Mouse (Mus musculus) forebrain, embryonic 10.5 days (tissue): ENCODE data around the gene Dlg2. TPM values are rescaled to one million over a fixed set of nuclear protein-coding genes. Genes with fewer than 3 reads are reported as not detected.
A peak's percentile ranks its signal among the peaks of the same experiment; 100 is the strongest.

Experiments
- DNase-seq: peaks from one replicate; pipeline ENCODE4 v3.0.0-alpha.2; 2017; ENCODE audit warnings: low spot score; ENCODE audit errors: extremely low spot score
- H3K27ac ChIP-seq: fragments of 300-500 bp; sonication (generic); 2 replicates; pipeline ENCODE4 v1.5.1; 2016; ENCODE audit warnings: mild to moderate bottlenecking
- H3K27me3 ChIP-seq: fragments of 300-500 bp; sonication (generic); 2 replicates; pipeline ENCODE4 v1.6.1; 2016; ENCODE audit warnings: mild to moderate bottlenecking; ENCODE audit not compliant: poor library complexity, severe bottlenecking
- H3K36me3 ChIP-seq: fragments of 300-500 bp; sonication (generic); replicated peaks from 2 replicates; pipeline ENCODE4 v1.6.1; 2016; ENCODE audit warnings: mild to moderate bottlenecking, moderate library complexity
- H3K4me1 ChIP-seq: fragments of 300-500 bp; sonication (generic); 2 replicates; pipeline ENCODE4 v1.6.1; 2016
- H3K4me3 ChIP-seq: fragments of 300-500 bp; sonication (generic); 2 replicates; pipeline ENCODE4 v1.5.1; 2016; ENCODE audit warnings: mild to moderate bottlenecking, moderate library complexity
- H3K9me3 ChIP-seq: fragments of 300-500 bp; sonication (generic); 2 replicates; pipeline ENCODE4 v1.6.1; 2016; ENCODE audit warnings: mild to moderate bottlenecking, moderate library complexity
- WGBS: fragments of 180-500 bp; shearing (Covaris S2); methylation state at CpG from one replicate; pipeline ENCODE4 v1.1.7; 2016; 5-methylcytosine and 5-hydroxymethylcytosine counted together
- polyA plus RNA-seq: library from polyadenylated mRNA; unstranded; fragments of >200 nt; fragmentation: Nextera tagmentation; extraction: Ambion mirVana; gene quantifications from 2 replicates; pipeline ENCODE4 v1.2.1, GENCODE M21; 2016

The Dlg2 gene
- polyA plus RNA-seq, 1 experiment from 2014 or later = 0.95 TPM

GRCm38 (mm10) chr7:92040785-92041411 lies 1564.4 kb downstream of the Dlg2 start:
- 84% methylated on average over 2 of the region's 2 CpGs for WGBS
- no peak for DNase-seq
- H3K9me3 ChIP-seq = no peaks in the 10 kb centered on the region
- no peak overlapping the region for H3K27ac ChIP-seq
- no peak overlapping the region for H3K4me3 ChIP-seq
- H3K4me1 ChIP-seq = no peaks in the 10 kb centered on the region
- no peaks in the 10 kb centered on the region for H3K36me3 ChIP-seq
- no peaks in the 10 kb centered on the region for H3K27me3 ChIP-seq

DNA sequence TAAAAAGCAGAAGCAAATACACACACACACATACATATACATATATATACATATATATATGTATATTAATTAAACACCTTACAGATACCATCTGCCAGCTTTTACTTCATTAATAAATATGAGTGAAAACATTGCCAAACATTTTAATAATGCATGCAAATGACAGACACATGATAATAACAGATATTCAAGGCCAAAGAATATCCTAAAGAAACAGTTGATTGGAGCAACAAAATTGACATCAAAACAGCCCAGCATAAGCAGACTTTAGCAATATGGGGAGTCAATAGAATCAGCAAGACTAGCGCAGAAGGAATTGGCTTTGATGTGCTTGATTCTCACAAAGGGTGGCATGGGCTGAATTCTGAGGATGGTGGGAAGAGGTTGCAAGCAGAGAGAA lies 1568.5 kb downstream of the Dlg2 start:
- Histone ChIP-seq H3K9me3 (no peaks in the 10 kb centered on the region), H3K27me3 (no peaks in the 10 kb centered on the region), H3K27ac (no peak overlapping the region), H3K4me1 (no peaks in the 10 kb centered on the region), H3K36me3 (no peaks in the 10 kb centered on the region), H3K4me3 (no peak overlapping the region)
- DNase-seq = no peak
- 93% methylated on average over 1 of the region's 1 CpGs for WGBS

DNA sequence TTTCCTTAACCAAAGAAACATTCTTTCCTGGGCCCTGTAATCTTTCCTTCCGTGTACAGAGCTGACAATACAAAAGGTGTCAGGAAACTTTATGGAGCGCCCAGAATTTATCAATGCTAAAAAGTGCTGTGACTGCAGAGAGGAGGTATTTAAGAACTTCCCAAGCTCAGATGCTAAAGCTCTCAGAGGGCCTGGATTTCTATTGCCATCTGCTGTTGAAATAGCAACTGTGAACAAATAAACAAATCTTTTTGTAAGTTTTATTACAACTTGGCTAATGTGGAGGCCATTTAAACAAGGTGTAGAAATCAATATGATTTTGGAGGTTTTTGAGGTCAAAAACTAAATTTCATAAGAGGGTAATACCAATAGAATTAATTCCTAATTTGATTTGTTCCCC lies 1570.8 kb downstream of the Dlg2 start:
- no peaks in the 10 kb centered on the region for H3K9me3 ChIP-seq
- no peak for DNase-seq
- no peaks in the 10 kb centered on the region for H3K27me3 ChIP-seq
- 48% methylated on average over 2 of the region's 2 CpGs for WGBS
- H3K27ac ChIP-seq = no peak overlapping the region
- no peaks in the 10 kb centered on the region for H3K4me1 ChIP-seq
- no peaks in the 10 kb centered on the region for H3K36me3 ChIP-seq
- H3K4me3 ChIP-seq = no peak overlapping the region

DNA sequence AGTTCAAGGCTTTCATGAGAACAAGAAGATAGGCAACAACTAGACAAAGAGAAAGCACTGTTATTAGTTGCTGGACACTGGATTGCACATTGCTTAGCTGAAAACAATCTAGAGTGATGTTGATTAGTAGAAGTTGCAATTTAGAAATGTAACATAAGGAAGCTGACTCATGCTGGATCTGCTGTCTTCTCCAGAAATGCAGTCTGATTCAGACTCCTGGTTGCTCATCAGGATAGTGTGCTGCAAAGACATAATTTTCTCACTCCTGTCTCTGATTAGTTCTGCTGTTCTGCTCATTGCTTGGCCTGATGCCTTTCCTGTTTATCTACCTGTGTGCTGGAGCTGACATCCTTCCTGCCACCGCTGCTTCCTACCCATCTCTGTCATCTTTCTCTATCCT lies 1572.4 kb downstream of the Dlg2 start:
- WGBS = 90% methylated on average over 1 of the region's 1 CpGs
- H3K4me1 ChIP-seq = no peaks in the 10 kb centered on the region

GRCm38 (mm10) chr7:92066851-92067250 lies 1590.4 kb downstream of the Dlg2 start:
- H3K4me1 ChIP-seq = no peaks in the 10 kb centered on the region
- no peaks in the 10 kb centered on the region for H3K36me3 ChIP-seq
- H3K27me3 ChIP-seq = no peaks in the 10 kb centered on the region
- no peak overlapping the region for H3K27ac ChIP-seq
- H3K9me3 ChIP-seq = no peaks in the 10 kb centered on the region
- DNase-seq = no peak
- WGBS = 76% methylated on average over 4 of the region's 4 CpGs
- H3K4me3 ChIP-seq = no peak overlapping the region

More for the DNA sequence above, 1572.4 kb downstream of the Dlg2 start:
- Histone ChIP-seq H3K27me3 (no peaks in the 10 kb centered on the region), H3K27ac (no peak overlapping the region), H3K4me3 (no peak overlapping the region), H3K9me3 (no peaks in the 10 kb centered on the region), H3K36me3 (no peaks in the 10 kb centered on the region)
- no peak for DNase-seq

GRCm38 (mm10) chr7:92087429-92087828 lies 1611.0 kb downstream of the Dlg2 start:
- WGBS = 49% methylated on average over 3 of the region's 3 CpGs
- H3K36me3 ChIP-seq = no peaks in the 10 kb centered on the region

DNA sequence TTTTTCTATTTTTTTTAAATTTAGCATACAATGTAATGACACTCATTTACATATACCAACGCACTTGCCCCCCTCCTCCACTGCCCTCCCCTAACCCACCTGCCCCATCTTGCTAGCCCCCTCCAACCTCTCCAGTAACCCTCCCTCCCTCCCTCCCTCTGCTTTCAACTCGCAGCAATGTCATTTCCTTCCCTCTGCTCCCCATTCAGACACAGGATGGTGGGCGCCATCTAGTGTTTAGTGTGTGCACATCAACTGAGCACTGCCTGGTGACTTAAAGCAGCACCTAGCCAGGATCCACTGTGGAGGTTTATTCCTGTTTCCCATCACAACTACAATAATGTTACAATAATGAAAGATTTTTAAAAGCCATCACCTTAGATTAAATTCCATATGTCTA lies 1617.4 kb downstream of the Dlg2 start:
- H3K27ac ChIP-seq = no peak overlapping the region
- WGBS = 2% methylated on average over 3 of the region's 3 CpGs

More at GRCm38 (mm10) chr7:92087429-92087828, 1611.0 kb downstream of the Dlg2 start:
- Histone ChIP-seq H3K4me1 (no peaks in the 10 kb centered on the region), H3K27me3 (no peaks in the 10 kb centered on the region), H3K27ac (no peak overlapping the region), H3K9me3 (no peaks in the 10 kb centered on the region), H3K4me3 (no peak overlapping the region)
- no peak for DNase-seq

GRCm38 (mm10) chr7:92095198-92095597 lies 1618.7 kb downstream of the Dlg2 start:
- WGBS = 82% methylated on average over 3 of the region's 3 CpGs
- Histone ChIP-seq H3K4me3 (no peak overlapping the region), H3K27ac (no peak overlapping the region), H3K4me1 (no peaks in the 10 kb centered on the region), H3K27me3 (no peaks in the 10 kb centered on the region), H3K36me3 (no peaks in the 10 kb centered on the region), H3K9me3 (no peaks in the 10 kb centered on the region)
- DNase-seq = no peak

More for the DNA sequence above, 1617.4 kb downstream of the Dlg2 start:
- no peaks in the 10 kb centered on the region for H3K4me1 ChIP-seq
- H3K4me3 ChIP-seq = no peak overlapping the region
- no peaks in the 10 kb centered on the region for H3K9me3 ChIP-seq
- H3K27me3 ChIP-seq = no peaks in the 10 kb centered on the region
- H3K36me3 ChIP-seq = no peaks in the 10 kb centered on the region
- DNase-seq = peak; percentile 52

DNA sequence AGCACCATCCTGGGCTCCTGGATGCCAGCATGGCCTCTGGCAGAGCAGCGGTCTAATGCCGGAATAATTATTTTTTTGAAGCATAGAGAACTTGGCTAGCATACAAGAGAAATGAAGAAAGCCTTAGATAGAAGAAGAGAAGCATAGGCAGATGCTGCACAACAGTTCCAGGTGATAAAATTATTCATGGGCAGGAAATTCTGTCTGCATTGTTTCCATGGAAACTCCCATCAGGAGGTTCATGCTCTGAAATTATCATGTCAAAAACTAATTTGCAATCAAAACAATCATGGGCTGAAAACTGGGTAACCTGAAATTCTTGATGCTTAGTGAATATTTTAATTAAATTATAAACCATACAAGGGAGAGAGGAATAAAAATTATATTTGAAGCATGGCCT lies 1624.4 kb downstream of the Dlg2 start:
- Histone ChIP-seq H3K9me3 (no peaks in the 10 kb centered on the region), H3K4me3 (no peak overlapping the region), H3K27me3 (no peaks in the 10 kb centered on the region), H3K36me3 (no peaks in the 10 kb centered on the region), H3K4me1 (no peaks in the 10 kb centered on the region), H3K27ac (no peak overlapping the region)
- 93% methylated on average over 2 of the region's 2 CpGs for WGBS
- DNase-seq = no peak

DNA sequence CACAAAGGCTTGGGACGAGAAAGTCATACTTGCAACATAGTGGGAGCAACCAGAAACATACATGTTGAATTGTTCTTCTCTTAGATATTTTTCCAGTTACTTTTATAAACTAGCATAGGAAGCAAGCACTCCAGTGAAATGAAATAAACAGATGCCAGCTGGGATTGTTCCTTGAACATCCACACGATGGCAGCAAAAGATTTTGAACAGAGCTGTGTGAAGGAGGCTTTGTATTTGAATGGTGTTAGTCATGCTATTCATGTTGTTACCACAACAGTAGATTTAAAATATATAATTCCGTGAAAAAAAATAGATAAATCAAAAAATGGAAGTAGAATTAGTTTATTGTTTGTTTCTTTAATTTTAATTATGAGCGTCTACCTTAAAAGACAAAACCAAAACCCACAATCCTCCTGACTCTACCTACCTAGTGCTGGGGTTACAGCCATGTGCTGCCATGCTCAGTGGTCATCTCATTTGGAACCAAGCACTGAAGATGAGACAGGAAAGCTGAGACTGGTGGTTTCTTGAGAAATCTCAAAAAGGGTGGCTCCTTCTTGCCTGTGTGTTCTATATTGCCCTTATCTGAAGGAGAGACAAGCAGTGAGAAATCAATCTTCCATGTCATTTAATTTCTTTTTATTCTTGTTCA lies 1626.5 kb downstream of the Dlg2 start:
- peak; percentile 46 for DNase-seq
- Histone ChIP-seq H3K9me3 (no peaks in the 10 kb centered on the region), H3K4me1 (no peaks in the 10 kb centered on the region), H3K4me3 (no peak overlapping the region), H3K27ac (no peak overlapping the region), H3K27me3 (no peaks in the 10 kb centered on the region), H3K36me3 (no peaks in the 10 kb centered on the region)
- WGBS = 18% methylated on average over 4 of the region's 4 CpGs

GRCm38 (mm10) chr7:92105477-92105876 lies 1629.0 kb downstream of the Dlg2 start:
- Histone ChIP-seq H3K4me1 (no peaks in the 10 kb centered on the region), H3K27me3 (no peaks in the 10 kb centered on the region), H3K36me3 (no peaks in the 10 kb centered on the region), H3K4me3 (no peak overlapping the region), H3K9me3 (no peaks in the 10 kb centered on the region), H3K27ac (no peak overlapping the region)
- DNase-seq = no peak
- WGBS = 50% methylated on average over 2 of the region's 2 CpGs

- H3K4me3 ChIP-seq = no peak overlapping the region
- no peaks in the 10 kb centered on the region for H3K9me3 ChIP-seq
- H3K27ac ChIP-seq = no peak overlapping the region
- no peaks in the 10 kb centered on the region for H3K4me1 ChIP-seq
- 89% methylated on average over 2 of the region's 2 CpGs for WGBS
- no peaks in the 10 kb centered on the region for H3K36me3 ChIP-seq
- H3K27me3 ChIP-seq = no peaks in the 10 kb centered on the region
- no peak for DNase-seq
Measured at GRCm38 (mm10) chr7:92105956-92106355, 1629.5 kb downstream of the Dlg2 start.

DNA sequence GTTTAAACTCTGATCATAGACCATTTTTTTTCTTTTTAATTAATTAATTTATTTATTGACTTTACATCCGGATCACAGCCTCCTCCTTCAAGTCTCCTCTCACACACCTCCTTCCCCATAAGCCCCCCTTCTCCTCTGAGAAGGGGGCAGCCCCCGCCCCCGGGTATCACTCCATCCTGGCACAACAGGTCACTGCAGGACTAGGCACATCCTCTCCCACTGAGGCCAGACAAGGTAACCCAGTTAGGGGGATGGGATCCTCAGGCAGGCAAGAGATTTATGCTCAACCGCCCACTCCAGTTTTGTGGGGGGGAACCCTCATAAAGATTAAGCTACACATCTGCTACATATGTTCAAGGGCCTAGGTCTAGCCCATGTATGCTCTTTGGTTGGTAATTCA lies 1636.6 kb downstream of the Dlg2 start:
- Histone ChIP-seq H3K4me1 (no peaks in the 10 kb centered on the region), H3K36me3 (no peaks in the 10 kb centered on the region)
- 86% methylated on average over 4 of the region's 4 CpGs for WGBS

More for the DNA sequence above, 1636.6 kb downstream of the Dlg2 start:
- no peak overlapping the region for H3K4me3 ChIP-seq
- H3K9me3 ChIP-seq = no peaks in the 10 kb centered on the region
- H3K27ac ChIP-seq = no peak overlapping the region
- DNase-seq = no peak
- no peaks in the 10 kb centered on the region for H3K27me3 ChIP-seq
